In genomic region chr3:85886636-85887238, GRCm38 (mm10) we compare ENCODE assay signal across 8 mouse cellular contexts. TPM values are rescaled to one million over a fixed set of nuclear protein-coding genes. Genes with fewer than 3 reads are reported as not detected.
DNase-seq lines count a peak whose midpoint lies in the region; ATAC-seq lines count a peak whose summit lies in the region.

No protein-coding gene starts in this region.

- peak overlapping the region; percentile 59 for H3K4me3 ChIP-seq in kidney, embryonic 14.5 days (ENCODE audit: low read length)
- peak overlapping the region; percentile 63 for H3K4me3 ChIP-seq in intestine, embryonic 16.5 days (ENCODE audit: low read length)
- peak overlapping the region; percentile 59 for H3K4me3 ChIP-seq in midbrain, embryonic 16.5 days (ENCODE audit: low read depth, low read length)

- DNase-seq in kidney, adult 11 months = no peak
- peak; percentile 21 for DNase-seq in adipocyte (ENCODE audit: low spot score)
- peak; percentile 26 to 35 for DNase-seq in gastrocnemius, postnatal 36 days
- DNase-seq in layer of hippocampus, adult 18-20 months (ENCODE audit: low spot score in 2 of 2) = no peak
- no peak for DNase-seq in cerebellum, adult 9-11 months

- peak overlapping the region; percentile 65 for H3K9ac ChIP-seq in kidney, embryonic 14.5 days (ENCODE audit: low read depth, low read length)
- H3K9ac ChIP-seq in intestine, embryonic 16.5 days (ENCODE audit: low read depth, low read length) = peak overlapping the region; percentile 74
- H3K9ac ChIP-seq in midbrain, embryonic 16.5 days (ENCODE audit: low read depth, low read length) = peak overlapping the region; percentile 56

- H3K27me3 ChIP-seq in kidney, embryonic 14.5 days (ENCODE audit: control insufficient read depth, insufficient read depth, low read length) = no peaks in the 10 kb centered on the region; the same call in none of the 2 replicates
- no peaks in the 10 kb centered on the region for H3K27me3 ChIP-seq in intestine, embryonic 16.5 days (replicated peaks; ENCODE audit: control insufficient read depth, insufficient read depth, low read length)
- peaks cover 29% of the 10 kb centered on the region for H3K27me3 ChIP-seq in midbrain, embryonic 16.5 days (ENCODE audit: control insufficient read depth, insufficient read depth, low read depth, low read length)

- WGBS in kidney, embryonic 14.5 days = 3% methylated on average over 22 of the region's 22 CpGs
- 2% methylated on average over 22 of the region's 22 CpGs for WGBS in intestine, embryonic 16.5 days
- WGBS in midbrain, embryonic 16.5 days = 5% methylated on average over 22 of the region's 22 CpGs

- no peaks in the 10 kb centered on the region for H3K36me3 ChIP-seq in kidney, embryonic 14.5 days (ENCODE audit: control insufficient read depth, insufficient read depth, low read length)
- no peaks in the 10 kb centered on the region for H3K36me3 ChIP-seq in intestine, embryonic 16.5 days (ENCODE audit: control insufficient read depth, insufficient read depth, low read length)
- H3K36me3 ChIP-seq in midbrain, embryonic 16.5 days (ENCODE audit: control insufficient read depth, insufficient read depth, low read length) = no peaks in the 10 kb centered on the region

- peaks cover 9% of the 10 kb centered on the region; the same call in 1 of the 2 replicates for H3K4me1 ChIP-seq in kidney, embryonic 14.5 days (ENCODE audit: control insufficient read depth, insufficient read depth, low read length)
- H3K4me1 ChIP-seq in intestine, embryonic 16.5 days (ENCODE audit: control insufficient read depth, insufficient read depth, low read length) = peaks cover 10% of the 10 kb centered on the region
- peaks cover 14% of the 10 kb centered on the region for H3K4me1 ChIP-seq in midbrain, embryonic 16.5 days (ENCODE audit: control insufficient read depth, insufficient read depth, low read length)

- peak overlapping the region; percentile 56 for H3K27ac ChIP-seq in kidney, embryonic 14.5 days (ENCODE audit: low read depth, low read length)
- H3K27ac ChIP-seq in intestine, embryonic 16.5 days (ENCODE audit: low read length) = peak overlapping the region; percentile 40
- H3K27ac ChIP-seq in midbrain, embryonic 16.5 days (ENCODE audit: low read length) = no peak overlapping the region

- H3K9me3 ChIP-seq in kidney, embryonic 14.5 days (ENCODE audit: control insufficient read depth, low read length) = no peaks in the 10 kb centered on the region
- no peaks in the 10 kb centered on the region for H3K9me3 ChIP-seq in intestine, embryonic 16.5 days (ENCODE audit: control insufficient read depth, low read length)
- no peaks in the 10 kb centered on the region for H3K9me3 ChIP-seq in midbrain, embryonic 16.5 days (replicated peaks; ENCODE audit: control insufficient read depth, low read length, poor library complexity, severe bottlenecking)

- intact Hi-C loops in gastrocnemius, postnatal 36 days (cut with DNase I) = no loop called here

- H3K4me2 ChIP-seq in kidney, embryonic 14.5 days (replicated peaks; ENCODE audit: low read depth, low read length) = peak overlapping the region; percentile 86
- H3K4me2 ChIP-seq in intestine, embryonic 16.5 days (ENCODE audit: low read depth, low read length) = peak overlapping the region; percentile 93
- H3K4me2 ChIP-seq in midbrain, embryonic 16.5 days (ENCODE audit: low read length) = peak overlapping the region; percentile 99

- ATAC-seq in kidney, embryonic 14.5 days (ENCODE audit: low FRiP score, low TSS enrichment) = no peak; the same call in 1 of the 2 replicates
- ATAC-seq in intestine, embryonic 16.5 days = peak; percentile 22
- 0 out of 2 replicates have a peak, but pooled peaks have one; percentile 11 for ATAC-seq in midbrain, embryonic 16.5 days

RNA-seq across cellular contexts. Expression of gene Glt28d2, which starts 0.6 kb away (rescaled TPM):
- polyA plus RNA-seq in kidney, embryonic 14.5 days (2014; fragmentation: Nextera tagmentation; extraction: Ambion mirVana) = 1.8 and 2.6 TPM in 2 replicates
- 1 to 10 TPM; 5.3 to 8.5 TPM for total RNA-seq in gastrocnemius, postnatal 36 days (2021)
- 2.2 and 2.4 TPM in 2 replicates for polyA plus RNA-seq in intestine, embryonic 16.5 days (2015; fragmentation: Nextera tagmentation; extraction: Ambion mirVana)
- polyA plus RNA-seq in midbrain, embryonic 16.5 days (2015; fragmentation: Nextera tagmentation; extraction: Ambion mirVana) = 0.31 and 0.32 TPM in 2 replicates
- total RNA-seq in layer of hippocampus, adult 18-20 months (2021) = under 1 TPM; 0.17 to 0.23 TPM

RNA-seq across cellular contexts. Expression of gene Gm37240, which starts 0.6 kb away (rescaled TPM):
- polyA plus RNA-seq in kidney, embryonic 14.5 days (2014; fragmentation: Nextera tagmentation; extraction: Ambion mirVana) = 5.8 and 15.1 TPM in 2 replicates
- total RNA-seq in gastrocnemius, postnatal 36 days (2021) = 10 to 100 TPM; 35.6 to 41.7 TPM
- 6.5 and 6.8 TPM in 2 replicates for polyA plus RNA-seq in intestine, embryonic 16.5 days (2015; fragmentation: Nextera tagmentation; extraction: Ambion mirVana)
- polyA plus RNA-seq in midbrain, embryonic 16.5 days (2015; fragmentation: Nextera tagmentation; extraction: Ambion mirVana) = 0.26 and 0.94 TPM in 2 replicates
- total RNA-seq in layer of hippocampus, adult 18-20 months (2021) = 1 to 10 TPM; 1.3 to 1.9 TPM

Comparison
In these comparisons a context has a peak if more than half of its experiments do, and no peak if none do; other contexts are left out.
1. DNase-seq: peak in adipocyte (single experiment) and gastrocnemius, postnatal 36 days (2 of 2); none in kidney, adult 11 months (single experiment), layer of hippocampus, adult 18-20 months (0 of 2) and cerebellum, adult 9-11 months (single experiment).
2. Peak in every context shown above with its lines, with median percentiles within 50 percentile points of each other: H3K4me2 ChIP-seq, H3K4me3 ChIP-seq and H3K9ac ChIP-seq.